Mouse (Mus musculus): ENCODE measurements at regions not wholly inside any gene's neighbourhood (a gene's known extent, or its start where the extent isn't known, plus 50 kb on each side); places are given as distances from the start of the nearest gene placed in this dataset.

DNA sequence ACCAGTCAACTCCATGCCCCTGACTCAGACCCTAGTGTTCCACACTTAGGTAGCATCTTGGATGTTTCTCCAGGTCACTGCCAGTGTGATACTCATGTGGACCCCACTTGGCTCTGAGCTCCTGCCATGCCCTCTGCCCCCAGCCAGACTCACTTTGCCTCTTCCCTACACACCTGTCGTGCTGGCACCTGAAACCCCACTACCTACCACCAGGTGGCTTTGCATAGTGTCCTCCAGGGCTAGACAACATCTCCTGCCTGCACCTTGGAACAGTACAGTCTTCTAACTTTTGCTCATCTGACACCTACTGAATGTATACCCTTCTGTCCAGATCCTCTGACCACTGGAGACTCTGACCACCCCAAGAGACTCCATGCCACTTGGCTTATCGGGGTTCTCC, 80.6 kb downstream of the Fam53a start:
- ATAC-seq (replicated peaks; ENCODE audit: poor library complexity, severe bottlenecking), result no peak

DNA sequence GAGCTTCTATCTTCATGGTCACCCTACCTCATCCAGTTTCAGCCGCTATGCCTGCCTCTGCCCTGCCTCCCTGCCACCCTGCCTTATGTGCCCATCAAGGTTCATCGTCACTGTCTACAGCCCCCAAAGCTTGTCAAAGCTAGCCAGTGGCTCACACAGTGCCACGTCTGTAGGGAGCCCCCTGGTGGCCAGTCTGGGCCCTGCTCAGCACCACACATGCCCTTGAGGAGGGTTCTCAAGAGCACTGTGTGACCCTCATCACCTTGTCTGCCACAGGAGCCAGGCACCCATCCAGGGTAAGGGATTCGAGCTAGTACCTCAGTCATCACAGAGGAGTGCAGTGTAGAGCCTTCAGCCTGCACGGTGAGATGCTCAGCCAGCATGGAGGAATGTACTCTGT, 86.1 kb downstream of the Fam53a start:
- peak; percentile 84 for ATAC-seq (replicated peaks; ENCODE audit: poor library complexity, severe bottlenecking)

GRCm38 (mm10) chr5:33542643-33543042, 86.8 kb downstream of the Fam53a start:
- ATAC-seq (replicated peaks; ENCODE audit: poor library complexity, severe bottlenecking), result no peak

DNA sequence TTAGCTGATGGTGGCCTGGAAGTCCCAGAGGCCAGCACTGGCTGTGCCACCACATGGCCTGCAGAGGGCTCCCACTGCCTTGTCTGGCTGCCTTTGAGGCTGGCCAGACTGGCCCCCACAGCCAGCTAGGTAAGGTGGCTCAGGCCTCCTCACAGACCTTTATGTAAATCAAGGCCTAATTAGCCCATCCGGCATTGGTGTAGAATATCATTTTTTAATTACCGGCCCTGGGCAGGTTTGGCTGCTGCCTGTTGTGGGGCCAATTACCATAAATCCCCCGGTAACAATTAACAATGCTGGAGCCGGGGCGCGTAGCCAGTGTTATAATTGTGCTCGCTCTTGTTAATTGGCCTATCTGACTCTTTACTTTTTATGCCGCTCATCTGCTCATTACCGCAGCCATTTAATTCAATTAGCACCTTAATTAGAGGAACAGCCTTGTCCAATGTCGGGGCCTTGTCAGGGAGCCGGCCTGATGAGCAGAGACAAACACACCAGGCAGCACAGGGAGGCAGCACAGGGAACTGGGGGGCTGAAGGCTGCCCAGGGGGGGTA, 87.4 kb downstream of the Fam53a start:
- ATAC-seq (replicated peaks; ENCODE audit: poor library complexity, severe bottlenecking), result no peak; the same call in 1 of the 2 replicates

DNA sequence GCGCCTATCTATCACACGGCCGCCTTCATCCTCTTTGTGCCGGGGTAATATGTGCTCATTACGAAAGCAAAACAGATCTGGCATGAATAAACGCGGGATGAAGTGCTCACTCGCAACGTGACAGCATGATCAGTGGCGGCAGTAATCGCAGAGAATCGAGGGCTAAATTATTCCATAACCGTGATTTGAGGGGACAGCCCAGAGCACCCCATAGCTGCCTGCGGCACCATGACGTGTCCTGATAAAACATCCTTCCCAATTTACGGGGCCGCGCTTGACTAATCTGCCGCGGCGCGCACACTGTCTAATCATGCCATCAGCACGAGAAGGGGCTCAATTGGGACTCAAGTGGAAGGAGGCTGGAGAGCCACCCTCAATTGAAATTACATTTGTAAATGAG, 89.2 kb downstream of the Fam53a start:
- no peak for ATAC-seq (replicated peaks; ENCODE audit: poor library complexity, severe bottlenecking)

GRCm38 (mm10) chr5:33537429-33537828, 92.0 kb downstream of the Fam53a start:
- ATAC-seq (replicated peaks; ENCODE audit: poor library complexity, severe bottlenecking), result no peak

DNA sequence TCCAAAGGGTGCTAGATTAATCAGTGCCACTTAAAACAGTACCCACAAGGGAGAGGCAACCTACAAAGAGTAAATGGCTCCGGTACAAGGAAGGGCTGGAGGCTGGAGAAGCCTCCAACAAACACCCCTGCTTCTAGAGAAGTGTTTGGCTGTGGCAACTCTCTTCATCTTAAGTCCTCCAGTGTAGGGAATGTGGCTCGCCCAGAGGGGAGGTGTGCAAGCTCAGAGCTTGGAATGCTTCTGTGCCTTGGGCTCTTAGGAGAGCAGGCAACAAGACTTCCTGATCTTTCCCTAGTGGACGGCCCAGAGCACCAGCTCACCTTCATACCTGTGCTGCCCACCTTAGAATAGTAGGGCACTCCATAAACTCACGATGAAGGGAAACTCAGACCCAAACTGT, 92.4 kb downstream of the Fam53a start:
- ATAC-seq (replicated peaks; ENCODE audit: poor library complexity, severe bottlenecking), result no peak

GRCm38 (mm10) chr5:33536261-33536660, 93.2 kb downstream of the Fam53a start:
- no peak for ATAC-seq (replicated peaks; ENCODE audit: poor library complexity, severe bottlenecking)

DNA sequence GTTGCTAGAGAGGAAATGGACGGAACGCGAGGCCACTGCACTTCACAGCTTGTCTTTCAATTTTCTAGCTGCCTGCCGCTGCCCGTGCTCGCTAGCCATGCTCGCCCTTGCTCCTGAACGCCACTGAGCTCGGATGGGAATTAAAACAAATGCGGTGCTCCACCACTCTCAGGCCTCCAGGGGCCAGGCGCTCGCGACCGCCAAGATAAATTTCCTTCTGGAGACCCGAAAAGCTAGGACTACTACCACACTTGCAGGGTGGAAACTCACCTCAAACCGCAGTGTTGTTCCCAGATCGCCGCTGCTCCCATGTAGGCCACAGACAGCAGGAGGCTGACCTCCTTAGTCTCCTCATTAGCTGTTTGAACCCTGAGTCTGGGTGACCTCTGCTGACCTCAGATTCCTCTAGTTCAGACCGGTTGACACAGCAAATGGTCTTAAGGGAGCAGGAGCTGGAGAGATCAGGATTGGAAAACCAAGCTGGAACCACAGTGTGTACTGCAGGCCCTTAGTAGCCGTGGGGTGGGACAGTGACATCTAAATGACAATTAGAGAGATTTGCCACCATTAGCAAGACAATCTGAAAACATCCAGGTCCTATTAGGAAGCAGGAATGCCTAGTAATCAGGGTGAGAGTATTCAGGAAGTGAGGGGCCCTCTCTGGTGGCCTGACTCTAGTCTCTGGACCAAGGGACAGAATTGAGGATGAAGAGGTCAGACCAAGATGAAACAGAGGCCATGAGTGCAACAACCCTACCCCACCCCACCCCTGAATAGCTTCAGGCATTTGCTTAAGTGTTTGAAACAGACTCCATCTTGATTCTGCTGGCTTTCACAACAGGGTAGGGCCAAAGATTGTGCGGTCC, 94.1 kb downstream of the Fam53a start:
- no peak for ATAC-seq (replicated peaks; ENCODE audit: poor library complexity, severe bottlenecking)

- ATAC-seq (replicated peaks; ENCODE audit: poor library complexity, severe bottlenecking), result no peak
Observed at GRCm38 (mm10) chr5:33534345-33534744, 95.1 kb downstream of the Fam53a start.

DNA sequence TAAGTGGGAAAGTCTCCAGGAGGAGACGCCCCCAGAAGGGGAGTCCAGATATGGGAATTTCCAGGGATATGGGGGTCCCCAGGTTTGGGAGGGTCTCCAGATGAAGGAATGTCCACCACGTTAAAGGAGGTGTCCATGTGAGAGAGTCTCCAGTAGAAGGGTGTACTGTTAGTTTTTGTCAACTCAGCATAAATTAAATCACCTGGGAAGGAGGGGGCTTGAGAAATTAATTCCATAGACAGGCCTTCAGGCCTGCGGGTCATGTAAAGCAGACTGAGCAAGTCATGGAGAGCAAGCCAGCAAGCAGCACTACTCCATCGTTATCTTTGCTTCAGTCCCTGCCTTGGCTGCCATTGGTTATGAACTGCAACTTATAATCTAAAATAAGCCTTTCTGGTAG, 96.2 kb downstream of the Fam53a start:
- ATAC-seq (replicated peaks; ENCODE audit: poor library complexity, severe bottlenecking), result no peak

DNA sequence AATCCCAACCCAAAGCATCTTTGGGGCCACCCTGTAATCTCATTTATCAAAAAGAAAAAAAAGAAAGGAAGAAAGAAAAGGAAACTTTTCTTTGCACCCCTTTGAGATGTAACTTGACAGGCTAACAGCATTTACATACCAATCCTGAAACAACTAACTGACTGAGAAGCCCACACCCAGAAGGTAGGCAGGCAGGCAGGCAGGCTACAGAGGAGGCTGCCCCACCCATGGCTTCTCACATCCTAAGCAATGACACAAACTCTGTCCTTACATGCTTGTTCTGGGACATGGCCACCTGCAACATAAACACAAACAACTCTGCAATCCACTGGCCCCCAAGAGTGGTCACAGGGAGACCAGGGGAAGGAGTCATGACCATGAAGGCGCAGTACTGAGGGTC, 97.5 kb upstream of the Nkx1-1 start:
- no peak for ATAC-seq (replicated peaks; ENCODE audit: poor library complexity, severe bottlenecking)

- no peak for ATAC-seq (replicated peaks; ENCODE audit: poor library complexity, severe bottlenecking)
Observed at GRCm38 (mm10) chr5:33529771-33530170, 96.0 kb upstream of the Nkx1-1 start.

DNA sequence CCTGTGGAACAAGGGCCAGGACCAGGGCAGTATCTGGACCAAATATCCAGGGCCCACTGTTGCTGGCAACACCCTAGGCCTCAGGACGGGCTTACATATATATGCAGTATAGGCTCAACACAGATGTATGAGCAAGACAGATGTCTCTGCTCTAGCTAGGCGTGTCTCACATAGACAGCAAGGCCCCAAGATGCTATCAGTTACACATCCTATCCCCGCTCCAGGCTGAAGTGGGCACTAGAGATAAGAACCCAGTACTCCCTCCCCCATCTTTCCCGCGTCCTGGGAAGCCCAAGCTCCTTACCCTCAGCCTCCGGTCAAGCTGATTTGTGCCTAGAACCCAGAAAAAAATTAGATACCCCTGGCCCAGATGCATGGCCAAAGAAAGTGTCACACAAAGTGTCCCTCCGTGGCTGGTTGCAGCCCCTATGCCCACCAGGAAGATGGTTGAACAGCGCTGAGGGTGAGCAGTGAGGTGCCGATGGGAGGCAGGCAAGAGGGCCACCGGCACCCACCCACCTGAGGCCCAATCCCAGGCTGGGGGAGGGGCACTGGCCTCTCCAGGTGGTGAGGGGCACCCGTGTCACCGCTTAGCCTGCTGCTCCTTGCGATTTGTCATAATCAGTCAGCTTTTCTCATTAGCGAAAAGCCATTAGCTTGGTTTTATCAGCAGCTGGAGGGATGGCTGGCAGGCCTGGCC, 95.3 kb upstream of the Nkx1-1 start:
- no peak for ATAC-seq (replicated peaks; ENCODE audit: poor library complexity, severe bottlenecking)

DNA sequence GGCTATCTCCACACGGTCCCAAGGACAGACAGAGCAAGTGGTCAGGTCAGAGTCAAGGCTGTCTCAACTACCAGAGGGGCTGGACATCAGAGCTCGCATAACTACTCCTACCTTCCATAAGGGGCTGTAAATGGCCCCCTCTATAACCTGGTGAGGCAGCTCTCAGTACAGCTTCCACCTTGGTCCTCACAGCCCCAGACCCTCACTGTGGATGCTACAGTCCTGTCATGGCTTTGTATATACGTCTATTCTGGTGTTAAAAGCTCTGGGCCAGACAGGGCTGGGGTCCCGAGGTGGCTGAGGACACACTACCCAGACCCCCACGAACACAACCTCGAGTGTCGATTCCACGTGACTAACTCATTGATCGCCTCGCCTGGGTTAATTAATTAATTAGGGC, 94.0 kb upstream of the Nkx1-1 start:
- ATAC-seq (replicated peaks; ENCODE audit: poor library complexity, severe bottlenecking), result no peak

- ATAC-seq (replicated peaks; ENCODE audit: poor library complexity, severe bottlenecking), result no peak
Observed at GRCm38 (mm10) chr5:33527316-33527715, 93.5 kb upstream of the Nkx1-1 start.

GRCm38 (mm10) chr5:33521951-33522742, 88.4 kb upstream of the Nkx1-1 start:
- ATAC-seq (replicated peaks; ENCODE audit: poor library complexity, severe bottlenecking), result no peak

- ATAC-seq (replicated peaks; ENCODE audit: poor library complexity, severe bottlenecking), result no peak
Observed at GRCm38 (mm10) chr5:33520856-33521255, 87.1 kb upstream of the Nkx1-1 start.

DNA sequence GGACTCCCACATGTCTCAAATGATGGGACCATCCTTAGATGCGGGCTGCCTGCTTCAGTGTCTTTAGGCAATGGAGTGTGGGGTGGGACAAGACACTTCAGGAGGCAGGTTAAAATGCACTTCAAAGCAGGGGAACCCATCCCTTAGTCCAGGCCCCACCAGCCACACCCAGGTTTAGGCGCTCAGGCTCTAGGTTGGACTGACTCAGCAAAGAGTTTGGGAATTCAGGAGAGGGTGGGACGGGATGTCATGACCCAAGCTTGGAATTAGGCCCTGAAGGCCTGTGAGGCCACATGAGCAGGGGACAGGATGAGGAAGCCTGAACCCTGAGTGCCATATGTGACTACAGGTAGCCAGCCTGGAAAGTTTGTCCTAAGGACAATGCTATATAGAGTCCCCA, 85.6 kb upstream of the Nkx1-1 start:
- ATAC-seq (replicated peaks; ENCODE audit: poor library complexity, severe bottlenecking), result no peak

DNA sequence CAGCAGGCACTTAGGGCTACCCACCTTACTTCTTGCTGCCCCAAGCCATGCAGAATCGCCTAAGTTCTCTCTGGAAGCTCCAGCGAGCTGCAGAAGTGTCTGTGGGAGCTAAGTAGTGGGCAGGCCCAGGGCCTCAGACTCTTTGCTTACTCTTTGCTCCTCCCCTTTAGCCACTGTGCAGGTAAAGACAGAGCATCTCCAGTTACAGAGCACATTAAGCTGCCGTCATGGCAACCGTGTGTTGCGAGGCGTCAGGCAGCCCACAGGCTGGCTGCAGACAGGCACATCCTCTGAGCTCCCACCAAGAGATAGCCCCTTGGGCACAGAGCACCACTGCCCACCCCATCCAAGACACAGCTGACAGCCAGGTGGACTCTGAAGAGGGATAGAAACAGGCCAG, 85.1 kb upstream of the Nkx1-1 start:
- ATAC-seq (replicated peaks; ENCODE audit: poor library complexity, severe bottlenecking), result no peak

GRCm38 (mm10) chr5:33517625-33518024, 83.8 kb upstream of the Nkx1-1 start:
- ATAC-seq (replicated peaks; ENCODE audit: poor library complexity, severe bottlenecking), result no peak

Measured in granulocyte monocyte progenitor cell, adult 5-6 weeks (primary cell).